Mouse (Mus musculus) urinary bladder, adult 18-20 months (tissue): ENCODE data around the gene Ccdc120.

Source experiments
- DNase-seq, 2 experiments: peaks; one replicate each; pipeline ENCODE4 v3.0.0; 2022; ENCODE audit warnings: low spot score in 2 of 2, mixed read lengths in 2 of 2

Ccdc120 gene

GRCm38 (mm10) chrX:7750432-7751116 lies at the start of gene Ccdc120:
TSS of gene Ccdc120 (minus strand) at chrX:7750905.
- DNase-seq: peak in 1 of 2 experiments; percentile 55

GRCm38 (mm10) chrX:7797327-7797726 lies 46.6 kb upstream of the Ccdc120 start:
- no peak for DNase-seq

- DNase-seq: no peak
These were observed 44.3 kb upstream of the Ccdc120 start for GRCm38 (mm10) chrX:7795016-7795415.

GRCm38 (mm10) chrX:7793361-7793760 lies 42.7 kb upstream of the Ccdc120 start:
- no peak for DNase-seq

- DNase-seq: no peak
These were observed 39.6 kb upstream of the Ccdc120 start for GRCm38 (mm10) chrX:7790309-7790708.

- DNase-seq: peak; percentile 43 to 61
These were observed 38.9 kb upstream of the Ccdc120 start, which contains the start of gene Gripap1 for GRCm38 (mm10) chrX:7789542-7790136. TSS of gene Gripap1 (plus strand) at chrX:7789765.

GRCm38 (mm10) chrX:7782603-7783092 lies 31.9 kb upstream of the Ccdc120 start:
- DNase-seq: no peak

- no peak for DNase-seq
These were observed 28.6 kb upstream of the Ccdc120 start for GRCm38 (mm10) chrX:7779294-7779693.

- no peak for DNase-seq
These were observed 27.9 kb upstream of the Ccdc120 start for GRCm38 (mm10) chrX:7778450-7779244.

GRCm38 (mm10) chrX:7776329-7777082 lies 25.8 kb upstream of the Ccdc120 start:
- no peak for DNase-seq

- no peak for DNase-seq
These were observed 24.9 kb upstream of the Ccdc120 start for GRCm38 (mm10) chrX:7775501-7776205.

GRCm38 (mm10) chrX:7772766-7773165 lies 22.1 kb upstream of the Ccdc120 start:
- no peak for DNase-seq

GRCm38 (mm10) chrX:7769302-7770017 lies 18.8 kb upstream of the Ccdc120 start:
- DNase-seq: no peak

- DNase-seq: peak; percentile 45 to 70
These were observed 15.1 kb upstream of the Ccdc120 start for GRCm38 (mm10) chrX:7765764-7766163.

GRCm38 (mm10) chrX:7765281-7765670 lies 14.6 kb upstream of the Ccdc120 start:
- no peak for DNase-seq

- DNase-seq: no peak
These were observed 14.1 kb upstream of the Ccdc120 start for GRCm38 (mm10) chrX:7764657-7765280.

GRCm38 (mm10) chrX:7763631-7764393 lies 13.1 kb upstream of the Ccdc120 start:
- DNase-seq: peak in 1 of 2 experiments; percentile 43

- no peak for DNase-seq
These were observed 12.2 kb upstream of the Ccdc120 start for GRCm38 (mm10) chrX:7762921-7763197.
